Mouse (Mus musculus): ENCODE measurements around the gene Gm49333. TPM values are rescaled to one million over a fixed set of nuclear protein-coding genes. Genes with fewer than 3 reads are reported as not detected.

Gene Gm49333
- polyA plus RNA-seq (2012; rRNA removed): 0.17 TPM in 1 of 2 replicates, not detected in the other

DNA sequence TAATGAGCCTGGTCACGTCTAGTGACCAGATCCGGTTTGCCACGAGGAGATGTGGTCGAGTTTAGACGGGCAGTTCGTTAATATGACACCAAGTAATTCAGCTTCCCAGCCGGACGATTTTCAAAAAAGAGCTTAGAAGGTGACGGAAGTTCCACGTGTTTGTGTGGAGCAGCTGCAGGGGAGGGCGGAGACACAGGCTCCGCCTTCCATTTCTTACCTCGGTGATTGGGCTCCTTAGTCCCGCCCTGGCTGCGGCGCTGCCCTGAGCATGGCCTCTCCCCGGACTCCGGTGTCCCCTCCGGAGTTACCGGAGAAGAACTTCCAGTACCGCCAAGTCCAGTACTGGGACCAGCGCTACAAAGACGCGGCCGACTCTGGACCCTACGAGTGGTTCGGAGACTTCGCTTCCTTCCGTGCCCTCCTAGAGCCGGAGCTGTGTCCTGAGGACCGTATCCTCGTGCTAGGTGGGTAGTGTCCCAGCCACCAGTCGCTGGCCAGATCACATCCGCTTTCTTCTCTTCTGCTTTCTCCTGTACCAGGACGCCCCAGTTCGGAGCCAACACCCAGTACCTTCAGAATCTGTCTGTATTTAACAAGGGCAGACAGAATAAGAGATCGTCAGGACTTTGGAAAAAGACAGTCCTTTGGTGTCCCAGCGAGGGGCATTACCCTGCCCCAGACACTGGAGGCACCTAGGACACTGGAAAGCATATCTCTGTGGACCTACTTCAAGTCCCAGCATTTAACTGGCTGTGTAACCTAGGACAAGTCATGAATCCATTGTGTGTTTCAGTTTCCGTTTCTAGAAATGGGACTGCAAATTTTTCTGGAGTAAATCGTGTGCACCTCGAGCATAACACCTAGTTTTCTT lies at the start of gene Gm49333, which contains the start of the genes Eef1akmt4 and Alg3:
Gm49333 (plus strand) TSS at position 254 of the 871 bp plus-strand sequence.
Eef1akmt4 (plus strand) TSS at position 237 of the 871 bp plus-strand sequence.
Alg3 (minus strand) TSS at position 379 of the 871 bp plus-strand sequence.
- peak within 1 kb of the TSS; percentile 78 for H3K4me3 ChIP-seq (replicated peaks; ENCODE audit: extremely low read depth, low read depth, low read length)
- peaks cover 2% of the 10 kb centered on the region; the same call in 1 of the 2 replicates for H3K4me1 ChIP-seq (ENCODE audit: control insufficient read depth, insufficient read depth, low read length)
- TF ChIP-seq POLR2A (IDR thresholded peaks at IDR 0.05; ENCODE audit: borderline replicate concordance, extremely low read depth, low read depth, low read length): peak; percentile 42; the same call in 1 of the 2 replicates
- TF ChIP-seq CTCF (IDR thresholded peaks at IDR 0.05; ENCODE audit: insufficient read depth, low read length): no peak
- peak; percentile 83 for DNase-seq
- 1% methylated on average over 41 of the region's 41 CpGs for WGBS

GRCm38 (mm10) chr16:20565075-20565474 lies 46.3 kb upstream of the Gm49333 start:
- no peaks in the 10 kb centered on the region for H3K4me1 ChIP-seq (ENCODE audit: control insufficient read depth, insufficient read depth, low read length)
- no peak for DNase-seq
- TF ChIP-seq CTCF (IDR thresholded peaks at IDR 0.05; ENCODE audit: insufficient read depth, low read length): no peak
- TF ChIP-seq POLR2A (IDR thresholded peaks at IDR 0.05; ENCODE audit: borderline replicate concordance, extremely low read depth, low read depth, low read length): no peak
- 25% methylated on average over 1 of the region's 1 CpGs for WGBS
- H3K4me3 ChIP-seq (replicated peaks; ENCODE audit: extremely low read depth, low read depth, low read length): no peak overlapping the region

GRCm38 (mm10) chr16:20589366-20589938 lies 22.0 kb upstream of the Gm49333 start, which contains the start of gene Vwa5b2:
Vwa5b2 (plus strand) TSS chr16:20589471.
- DNase-seq: no peak
- no peak for TF ChIP-seq CTCF (IDR thresholded peaks at IDR 0.05; ENCODE audit: insufficient read depth, low read length)
- no peak for TF ChIP-seq POLR2A (IDR thresholded peaks at IDR 0.05; ENCODE audit: borderline replicate concordance, extremely low read depth, low read depth, low read length)
- H3K4me1 ChIP-seq (ENCODE audit: control insufficient read depth, insufficient read depth, low read length): peaks cover 3% of the 10 kb centered on the region
- peak within 1 kb of the TSS; percentile 6 for H3K4me3 ChIP-seq (replicated peaks; ENCODE audit: extremely low read depth, low read depth, low read length)
- WGBS: 1% methylated on average over 24 of the region's 24 CpGs

GRCm38 (mm10) chr16:20589939-20590679 lies 21.3 kb upstream of the Gm49333 start:
- H3K4me1 ChIP-seq (ENCODE audit: control insufficient read depth, insufficient read depth, low read length): peaks cover 3% of the 10 kb centered on the region
- TF ChIP-seq CTCF (IDR thresholded peaks at IDR 0.05; ENCODE audit: insufficient read depth, low read length) (no peak), POLR2A (IDR thresholded peaks at IDR 0.05; ENCODE audit: borderline replicate concordance, extremely low read depth, low read depth, low read length) (no peak)
- WGBS: under 1% methylated on average over 39 of the region's 39 CpGs
- peak overlapping the region; percentile 6 for H3K4me3 ChIP-seq (replicated peaks; ENCODE audit: extremely low read depth, low read depth, low read length)
- DNase-seq: no peak

DNA sequence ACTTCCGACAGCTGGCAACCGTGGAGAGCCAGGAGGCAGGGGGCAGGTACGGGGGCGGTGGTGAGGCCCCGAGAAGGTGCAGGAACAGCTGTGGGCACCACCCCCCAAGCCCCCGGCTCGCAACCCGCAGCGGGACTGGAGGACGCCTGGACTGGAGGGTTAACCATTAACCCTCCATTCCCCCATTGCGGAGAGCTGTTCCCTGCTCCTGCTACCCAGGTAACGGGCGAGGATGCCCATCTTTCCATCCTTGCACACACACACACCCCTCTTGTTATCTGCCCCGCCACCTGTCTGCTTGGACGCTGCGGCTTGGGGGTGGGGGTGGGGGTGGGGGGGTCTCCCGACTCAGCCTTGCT lies 20.8 kb upstream of the Gm49333 start:
- no peak for DNase-seq
- Histone ChIP-seq H3K4me1 (ENCODE audit: control insufficient read depth, insufficient read depth, low read length) (peaks cover 3% of the 10 kb centered on the region), H3K4me3 (replicated peaks; ENCODE audit: extremely low read depth, low read depth, low read length) (no peak overlapping the region)
- TF ChIP-seq POLR2A (IDR thresholded peaks at IDR 0.05; ENCODE audit: borderline replicate concordance, extremely low read depth, low read depth, low read length): no peak
- TF ChIP-seq CTCF (IDR thresholded peaks at IDR 0.05; ENCODE audit: insufficient read depth, low read length): no peak
- WGBS: 4% methylated on average over 17 of the region's 17 CpGs

GRCm38 (mm10) chr16:20591076-20591705 lies 20.2 kb upstream of the Gm49333 start:
- peaks cover 3% of the 10 kb centered on the region for H3K4me1 ChIP-seq (ENCODE audit: control insufficient read depth, insufficient read depth, low read length)
- H3K4me3 ChIP-seq (replicated peaks; ENCODE audit: extremely low read depth, low read depth, low read length): no peak overlapping the region
- no peak for DNase-seq
- WGBS: 4% methylated on average over 48 of the region's 48 CpGs
- no peak for TF ChIP-seq CTCF (IDR thresholded peaks at IDR 0.05; ENCODE audit: insufficient read depth, low read length)
- no peak for TF ChIP-seq POLR2A (IDR thresholded peaks at IDR 0.05; ENCODE audit: borderline replicate concordance, extremely low read depth, low read depth, low read length)

DNA sequence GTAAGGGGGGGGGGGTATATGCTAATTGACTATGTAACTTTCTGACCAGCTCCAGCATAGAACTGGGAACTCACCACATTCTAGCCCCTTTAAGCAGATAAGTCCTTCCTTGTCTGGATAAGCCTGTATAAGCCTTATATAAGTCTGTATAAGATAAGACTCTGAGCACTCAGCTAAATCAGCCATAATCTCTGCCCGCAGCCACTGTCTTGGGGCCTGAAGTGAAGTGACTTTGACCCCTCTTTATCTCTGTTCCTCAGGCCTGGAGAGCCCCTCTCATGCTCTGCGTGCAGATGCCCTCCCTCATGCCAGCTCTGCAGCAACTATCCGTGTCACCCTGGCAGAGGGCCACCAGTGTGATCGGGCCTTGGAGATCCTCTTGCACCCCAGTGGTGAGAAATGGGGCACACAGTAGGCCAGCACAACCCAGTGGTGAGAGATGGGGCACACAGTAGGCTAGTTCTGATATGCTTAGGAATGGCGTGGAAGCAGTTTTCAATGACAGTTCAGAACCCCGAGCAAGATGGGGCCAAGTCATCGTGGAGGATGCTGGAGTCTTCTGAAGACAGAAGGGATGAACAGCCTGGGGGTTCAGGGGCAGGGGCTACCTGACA lies 16.2 kb upstream of the Gm49333 start:
- WGBS: 74% methylated on average over 7 of the region's 7 CpGs
- DNase-seq: no peak
- H3K4me1 ChIP-seq (ENCODE audit: control insufficient read depth, insufficient read depth, low read length): peaks cover 1% of the 10 kb centered on the region
- no peak overlapping the region for H3K4me3 ChIP-seq (replicated peaks; ENCODE audit: extremely low read depth, low read depth, low read length)
- TF ChIP-seq CTCF (IDR thresholded peaks at IDR 0.05; ENCODE audit: insufficient read depth, low read length): no peak
- TF ChIP-seq POLR2A (IDR thresholded peaks at IDR 0.05; ENCODE audit: borderline replicate concordance, extremely low read depth, low read depth, low read length): no peak

GRCm38 (mm10) chr16:20595737-20596136 lies 15.7 kb upstream of the Gm49333 start:
- TF ChIP-seq CTCF (IDR thresholded peaks at IDR 0.05; ENCODE audit: insufficient read depth, low read length): no peak
- no peak for DNase-seq
- WGBS: 81% methylated on average over 4 of the region's 4 CpGs
- Histone ChIP-seq H3K4me3 (replicated peaks; ENCODE audit: extremely low read depth, low read depth, low read length) (no peak overlapping the region), H3K4me1 (ENCODE audit: control insufficient read depth, insufficient read depth, low read length) (no peaks in the 10 kb centered on the region)

Measured in lung, adult 2 months (tissue).